Mouse (Mus musculus): ENCODE data around the gene Pitpna. TPM values are rescaled to one million over a fixed set of nuclear protein-coding genes. Genes with fewer than 3 reads are reported as not detected.

The Pitpna gene
- polyA plus RNA-seq, 1 experiment = 185 TPM

- Histone ChIP-seq H3K27me3 (ENCODE audit: control insufficient read depth, insufficient read depth, low read length) (no peaks in the 10 kb centered on the region), H3K27ac (ENCODE audit: insufficient read depth, low read depth, low read length) (0 out of 2 replicates have a peak overlapping the region, but pooled peaks have one; percentile 6), H3K4me3 (ENCODE audit: low read depth, low read length) (no peak overlapping the region), H3K4me1 (ENCODE audit: control insufficient read depth, insufficient read depth, insufficient read length, low read length) (peaks cover 19% of the 10 kb centered on the region), H3K36me3 (ENCODE audit: control insufficient read depth, insufficient read depth, low read length) (peaks cover 6% of the 10 kb centered on the region; the same call in 1 of the 2 replicates)
- 72% methylated on average over 4 of the region's 4 CpGs for WGBS
- TF ChIP-seq CTCF (IDR thresholded peaks at IDR 0.05; ENCODE audit: extremely low read depth, insufficient read length, insufficient replicate concordance, low read depth, low read length) (no peak), POLR2A (IDR thresholded peaks at IDR 0.05; ENCODE audit: low read depth, low read length) (no peak)
These were observed 61.3 kb downstream of the Pitpna start for GRCm38 (mm10) chr11:75649155-75649561.

GRCm38 (mm10) chr11:75650311-75650710, 62.4 kb downstream of the Pitpna start, which contains the start of gene Myo1c:
TSS of gene Myo1c (plus strand) at chr11:75650504.
- Histone ChIP-seq H3K4me1 (ENCODE audit: control insufficient read depth, insufficient read depth, insufficient read length, low read length) (peaks cover 30% of the 10 kb centered on the region), H3K27ac (ENCODE audit: insufficient read depth, low read depth, low read length) (peak within 1 kb of the TSS; percentile 46)
- 86% methylated on average over 7 of the region's 7 CpGs for WGBS

GRCm38 (mm10) chr11:75650958-75651425, 63.1 kb downstream of the Pitpna start:
- 44% methylated on average over 13 of the region's 13 CpGs for WGBS
- H3K27me3 ChIP-seq (ENCODE audit: control insufficient read depth, insufficient read depth, low read length) = no peaks in the 10 kb centered on the region
- H3K36me3 ChIP-seq (ENCODE audit: control insufficient read depth, insufficient read depth, low read length) = peaks cover 3% of the 10 kb centered on the region; the same call in 1 of the 2 replicates
- H3K4me1 ChIP-seq (ENCODE audit: control insufficient read depth, insufficient read depth, insufficient read length, low read length) = peaks cover 31% of the 10 kb centered on the region
- TF ChIP-seq POLR2A (IDR thresholded peaks at IDR 0.05; ENCODE audit: low read depth, low read length) (no peak), CTCF (IDR thresholded peaks at IDR 0.05; ENCODE audit: extremely low read depth, insufficient read length, insufficient replicate concordance, low read depth, low read length) (no peak)
- peak overlapping the region; percentile 46 for H3K27ac ChIP-seq (ENCODE audit: insufficient read depth, low read depth, low read length)
- peak overlapping the region; percentile 71 for H3K4me3 ChIP-seq (ENCODE audit: low read depth, low read length)

More at GRCm38 (mm10) chr11:75650311-75650710, 62.4 kb downstream of the Pitpna start, which contains the start of gene Myo1c:
- Histone ChIP-seq H3K27me3 (ENCODE audit: control insufficient read depth, insufficient read depth, low read length) (no peaks in the 10 kb centered on the region), H3K4me3 (ENCODE audit: low read depth, low read length) (peak within 1 kb of the TSS; percentile 71), H3K36me3 (ENCODE audit: control insufficient read depth, insufficient read depth, low read length) (peaks cover 5% of the 10 kb centered on the region; the same call in 1 of the 2 replicates)
- no peak for TF ChIP-seq POLR2A (IDR thresholded peaks at IDR 0.05; ENCODE audit: low read depth, low read length)
- 0 out of 2 replicates have a peak, but pooled peaks have one; percentile 4 for TF ChIP-seq CTCF (IDR thresholded peaks at IDR 0.05; ENCODE audit: extremely low read depth, insufficient read length, insufficient replicate concordance, low read depth, low read length)

- WGBS = under 1% methylated on average over 54 of the region's 54 CpGs
These were observed 63.7 kb downstream of the Pitpna start for GRCm38 (mm10) chr11:75651426-75652221.

GRCm38 (mm10) chr11:75652222-75652941, 64.5 kb downstream of the Pitpna start:
- H3K4me1 ChIP-seq (ENCODE audit: control insufficient read depth, insufficient read depth, insufficient read length, low read length) = peaks cover 40% of the 10 kb centered on the region
- no peaks in the 10 kb centered on the region for H3K27me3 ChIP-seq (ENCODE audit: control insufficient read depth, insufficient read depth, low read length)
- H3K36me3 ChIP-seq (ENCODE audit: control insufficient read depth, insufficient read depth, low read length) = peaks cover 3% of the 10 kb centered on the region; the same call in 1 of the 2 replicates
- TF ChIP-seq POLR2A (IDR thresholded peaks at IDR 0.05; ENCODE audit: low read depth, low read length) (no peak), CTCF (IDR thresholded peaks at IDR 0.05; ENCODE audit: extremely low read depth, insufficient read length, insufficient replicate concordance, low read depth, low read length) (no peak)
- WGBS = 31% methylated on average over 20 of the region's 20 CpGs
- peak overlapping the region; percentile 90 for H3K27ac ChIP-seq (ENCODE audit: insufficient read depth, low read depth, low read length)
- peak overlapping the region; percentile 71 for H3K4me3 ChIP-seq (ENCODE audit: low read depth, low read length)

More at GRCm38 (mm10) chr11:75651426-75652221, 63.7 kb downstream of the Pitpna start:
- Histone ChIP-seq H3K4me3 (ENCODE audit: low read depth, low read length) (peak overlapping the region; percentile 71), H3K36me3 (ENCODE audit: control insufficient read depth, insufficient read depth, low read length) (peaks cover 3% of the 10 kb centered on the region; the same call in 1 of the 2 replicates), H3K4me1 (ENCODE audit: control insufficient read depth, insufficient read depth, insufficient read length, low read length) (peaks cover 33% of the 10 kb centered on the region), H3K27ac (ENCODE audit: insufficient read depth, low read depth, low read length) (peak overlapping the region; percentile 90), H3K27me3 (ENCODE audit: control insufficient read depth, insufficient read depth, low read length) (no peaks in the 10 kb centered on the region)
- no peak for TF ChIP-seq CTCF (IDR thresholded peaks at IDR 0.05; ENCODE audit: extremely low read depth, insufficient read length, insufficient replicate concordance, low read depth, low read length)
- peak; percentile 14; the same call in 1 of the 2 replicates for TF ChIP-seq POLR2A (IDR thresholded peaks at IDR 0.05; ENCODE audit: low read depth, low read length)

GRCm38 (mm10) chr11:75652942-75653684, 65.2 kb downstream of the Pitpna start:
- Histone ChIP-seq H3K27me3 (ENCODE audit: control insufficient read depth, insufficient read depth, low read length) (no peaks in the 10 kb centered on the region), H3K36me3 (ENCODE audit: control insufficient read depth, insufficient read depth, low read length) (0 out of 2 replicates have a peak, but pooled peaks cover 2% of the 10 kb centered on the region), H3K4me3 (ENCODE audit: low read depth, low read length) (peak overlapping the region; percentile 71), H3K27ac (ENCODE audit: insufficient read depth, low read depth, low read length) (peak overlapping the region; percentile 90), H3K4me1 (ENCODE audit: control insufficient read depth, insufficient read depth, insufficient read length, low read length) (peaks cover 40% of the 10 kb centered on the region)
- no peak for TF ChIP-seq CTCF (IDR thresholded peaks at IDR 0.05; ENCODE audit: extremely low read depth, insufficient read length, insufficient replicate concordance, low read depth, low read length)
- TF ChIP-seq POLR2A (IDR thresholded peaks at IDR 0.05; ENCODE audit: low read depth, low read length) = no peak
- WGBS = 40% methylated on average over 14 of the region's 14 CpGs

Measured in small intestine, adult 2 months (tissue).